Comparison of ENCODE assay signal across 8 mouse cellular contexts in genomic region chr6:100709483-100709882, GRCm38 (mm10). TPM values are rescaled to one million over a fixed set of nuclear protein-coding genes. Genes with fewer than 3 reads are reported as not detected.
A peak's percentile ranks its signal among the peaks of the same experiment; 100 is the strongest.
DNase-seq lines count a peak whose midpoint lies in the region; ATAC-seq and TF ChIP-seq lines count a peak whose summit lies in the region.

No protein-coding gene starts in this region.

- no peak for TF ChIP-seq POLR2A in myocyte (IDR thresholded peaks at IDR 0.05; ENCODE audit: insufficient read length, low read depth)

- H3K27ac ChIP-seq in forebrain, embryonic 15.5 days (replicated peaks): no peak overlapping the region

- DNase-seq in ovary, adult 18-20 months (ENCODE audit: low spot score): peak; percentile 42
- no peak for DNase-seq in ovary, postnatal 14 days (ENCODE audit: low spot score)
- peak; percentile 81 for DNase-seq in R1 (ENCODE audit: low read depth, low spot score)
- DNase-seq in gastrocnemius, adult 18-20 months (ENCODE audit: low spot score): peak; percentile 36
- peak; percentile 73 for DNase-seq in kidney, adult 18-20 months
- no peak for DNase-seq in thymus, postnatal 25 days

- H3K4me2 ChIP-seq in myocyte (ENCODE audit: low read depth): peak overlapping the region; percentile 53
- H3K4me2 ChIP-seq in forebrain, embryonic 15.5 days (replicated peaks): no peak overlapping the region

- no peaks in the 10 kb centered on the region for H3K36me3 ChIP-seq in myocyte (ENCODE audit: control insufficient read depth, insufficient read depth)
- H3K36me3 ChIP-seq in forebrain, embryonic 15.5 days: no peaks in the 10 kb centered on the region

- 10% methylated on average over 7 of the region's 7 CpGs for WGBS in forebrain, embryonic 15.5 days

- H3ac ChIP-seq in myocyte (ENCODE audit: control insufficient read depth, insufficient read length): no peak overlapping the region

- no peak overlapping the region for H3K9ac ChIP-seq in forebrain, embryonic 15.5 days (replicated peaks)

- H3K79me2 ChIP-seq in myocyte (ENCODE audit: control insufficient read depth, insufficient read depth): no peaks in the 10 kb centered on the region

- no peaks in the 10 kb centered on the region for H3K27me3 ChIP-seq in myocyte (ENCODE audit: control insufficient read depth, insufficient read depth, insufficient read length)
- peaks cover 17% of the 10 kb centered on the region; the same call in 1 of the 2 replicates for H3K27me3 ChIP-seq in forebrain, embryonic 15.5 days

- ATAC-seq in forebrain, embryonic 15.5 days (replicated peaks): no peak

- H3K4me3 ChIP-seq in myocyte: no peak overlapping the region
- no peak overlapping the region for H3K4me3 ChIP-seq in forebrain, embryonic 15.5 days

- no peaks in the 10 kb centered on the region for H3K9me3 ChIP-seq in forebrain, embryonic 15.5 days

- peaks cover 11% of the 10 kb centered on the region for H3K4me1 ChIP-seq in forebrain, embryonic 15.5 days

TF ChIP-seq in myocyte, 11 proteins besides CTCF, POLR2A, EP300 and RAD21:
- TF ChIP-seq MYOD1 (IDR thresholded peaks at IDR 0.05; ENCODE audit: control insufficient read depth in 1 of 3, insufficient read length in 2 of 3, low read depth in 2 of 3): peak in 1 of 3 experiments; percentile 11
- no peak for TF ChIP-seq REST (IDR thresholded peaks at IDR 0.05; ENCODE audit: insufficient read depth, insufficient read length)
- TF ChIP-seq MYOG (IDR thresholded peaks at IDR 0.05; ENCODE audit: control insufficient read depth in 1 of 3, insufficient read depth in 1 of 3, insufficient read length in 2 of 3, low read depth in 2 of 3): peak in 1 of 3 experiments; percentile 36

RNA-seq across cellular contexts. Expression of gene Gxylt2, which starts 4.9 kb away (rescaled TPM):
- total RNA-seq in gastrocnemius, adult 18-20 months (2021): under 1 TPM; 0.32 to 0.66 TPM
- polyA plus RNA-seq in myocyte (2012; fragmentation: generic; extraction: Trizol): 2.2 TPM
- 0.66 and 0.88 TPM in 2 replicates for polyA plus RNA-seq in forebrain, embryonic 15.5 days (2015; fragmentation: Nextera tagmentation; extraction: Ambion mirVana)

RNA-seq across cellular contexts. Expression of gene Shq1, which starts 38.5 kb away (rescaled TPM):
- 1 to 10 TPM; 1.5 to 2.3 TPM for total RNA-seq in gastrocnemius, adult 18-20 months (2021)
- 6.6 TPM for polyA plus RNA-seq in myocyte (2012; fragmentation: generic; extraction: Trizol)
- 12.0 and 13.0 TPM in 2 replicates for polyA plus RNA-seq in forebrain, embryonic 15.5 days (2015; fragmentation: Nextera tagmentation; extraction: Ambion mirVana)

Comparison
In these comparisons a context has a peak if more than half of its experiments do, and no peak if none do; other contexts are left out.
1. DNase-seq: peak in ovary, adult 18-20 months (single experiment), R1 (single experiment), gastrocnemius, adult 18-20 months (single experiment) and kidney, adult 18-20 months (single experiment); none in ovary, postnatal 14 days (single experiment) and thymus, postnatal 25 days (single experiment).